Comparison of ENCODE assay signal across 9 mouse cellular contexts in genomic region chr10:100054006-100054405, GRCm38 (mm10). TPM values are rescaled to one million over a fixed set of nuclear protein-coding genes. Genes with fewer than 3 reads are reported as not detected.
A peak's percentile ranks its signal among the peaks of the same experiment; 100 is the strongest.
DNase-seq lines count a peak whose midpoint lies in the region; ATAC-seq lines count a peak whose summit lies in the region.
"Had no signal": no experiment of that assay in that cellular context is flagged by ENCODE, and none has a peak within 500 bp of the region (broad histone marks: within the 10 kb centered on the region; RNA-seq: fewer than 3 reads in every experiment).

No protein-coding gene starts in this region.

- intact Hi-C loops in heart, postnatal 10 days (cut with DNase I): no loop called here

- 75% methylated on average over 3 of the region's 3 CpGs for WGBS in kidney, embryonic 15.5 days
- 86% methylated on average over 3 of the region's 3 CpGs for WGBS in forebrain, embryonic 13.5 days

- H3K36me3 ChIP-seq in kidney, embryonic 15.5 days: no peaks in the 10 kb centered on the region
- H3K36me3 ChIP-seq in forebrain, embryonic 13.5 days (ENCODE audit: poor library complexity, severe bottlenecking): no peaks in the 10 kb centered on the region
- H3K36me3 ChIP-seq: embryonic facial prominence, embryonic 13.5 days had no signal

- peak; percentile 31 for DNase-seq in kidney, adult 9 months
- peak; percentile 76 for DNase-seq in adrenal gland, postnatal 10 days
- peak; percentile 53 for DNase-seq in heart, postnatal 10 days
- DNase-seq in lung, postnatal 10 days: peak; percentile 70
- DNase-seq in gastrocnemius, adult 8-10 months (ENCODE audit: low spot score in 2 of 2): no peak

- no peak overlapping the region for H3K4me3 ChIP-seq in kidney, embryonic 15.5 days (replicated peaks)
- no peak overlapping the region for H3K4me3 ChIP-seq in forebrain, embryonic 13.5 days
- H3K4me3 ChIP-seq: embryonic facial prominence, embryonic 13.5 days had no signal

- H3K4me2 ChIP-seq in kidney, embryonic 15.5 days: no peak overlapping the region
- no peak overlapping the region for H3K4me2 ChIP-seq in forebrain, embryonic 13.5 days
- H3K4me2 ChIP-seq: embryonic facial prominence, embryonic 13.5 days had no signal

- H3K27me3 ChIP-seq in kidney, embryonic 15.5 days: no peaks in the 10 kb centered on the region
- no peaks in the 10 kb centered on the region for H3K27me3 ChIP-seq in forebrain, embryonic 13.5 days
- H3K27me3 ChIP-seq: embryonic facial prominence, embryonic 13.5 days had no signal

- ATAC-seq in kidney, embryonic 15.5 days (replicated peaks; ENCODE audit: low FRiP score): no peak
- ATAC-seq in forebrain, embryonic 13.5 days: no peak
- no peak for ATAC-seq in inflammation-experienced regulatory T-cells, adult 6 months

- H3K27ac ChIP-seq in kidney, embryonic 15.5 days: no peak overlapping the region
- no peak overlapping the region for H3K27ac ChIP-seq in forebrain, embryonic 13.5 days
- H3K27ac ChIP-seq: embryonic facial prominence, embryonic 13.5 days had no signal

- peaks cover 3% of the 10 kb centered on the region; the same call in 1 of the 2 replicates for H3K4me1 ChIP-seq in kidney, embryonic 15.5 days
- H3K4me1 ChIP-seq in forebrain, embryonic 13.5 days: peaks cover 5% of the 10 kb centered on the region

- H3K9ac ChIP-seq in kidney, embryonic 15.5 days: no peak overlapping the region
- no peak overlapping the region for H3K9ac ChIP-seq in forebrain, embryonic 13.5 days
- H3K9ac ChIP-seq: embryonic facial prominence, embryonic 13.5 days had no signal

- H3K9me3 ChIP-seq in kidney, embryonic 15.5 days (replicated peaks): no peaks in the 10 kb centered on the region
- H3K9me3 ChIP-seq in forebrain, embryonic 13.5 days (replicated peaks): no peaks in the 10 kb centered on the region
- H3K9me3 ChIP-seq: embryonic facial prominence, embryonic 13.5 days had no signal

RNA-seq across cellular contexts. Expression of gene Kitl, which starts 38.6 kb away (rescaled TPM):
- polyA plus RNA-seq in kidney, embryonic 15.5 days (2015; fragmentation: Nextera tagmentation; extraction: Ambion mirVana): 24.3 and 26.3 TPM in 2 replicates
- total RNA-seq in adrenal gland, postnatal 10 days (2021): 10 to 100 TPM; 56.9 to 62.6 TPM
- 100 to 1,000 TPM; 123 to 129 TPM for total RNA-seq in heart, postnatal 10 days (2021)
- 10 to 100 TPM; 13.1 to 16.2 (median 15.9) TPM for total RNA-seq in gastrocnemius, adult 8-10 months (2022)
- 19.6 and 26.6 TPM in 2 replicates for polyA plus RNA-seq in forebrain, embryonic 13.5 days (2015; fragmentation: Nextera tagmentation; extraction: Ambion mirVana)
- under 1 TPM in 1 of 3 experiments, not detected in 2; 0.49 TPM for polyA plus RNA-seq in inflammation-experienced regulatory T-cells, adult 6 months (2017; shearing (Covaris generic))

Comparison
In these comparisons a context has a peak if more than half of its experiments do, and no peak if none do; other contexts are left out.
1. DNase-seq: peak in kidney, adult 9 months (single experiment), adrenal gland, postnatal 10 days (single experiment), heart, postnatal 10 days (2 of 2) and lung, postnatal 10 days (single experiment); none in gastrocnemius, adult 8-10 months (0 of 2).